16 mouse cellular contexts compared by ENCODE assay signal in the genomic region with DNA sequence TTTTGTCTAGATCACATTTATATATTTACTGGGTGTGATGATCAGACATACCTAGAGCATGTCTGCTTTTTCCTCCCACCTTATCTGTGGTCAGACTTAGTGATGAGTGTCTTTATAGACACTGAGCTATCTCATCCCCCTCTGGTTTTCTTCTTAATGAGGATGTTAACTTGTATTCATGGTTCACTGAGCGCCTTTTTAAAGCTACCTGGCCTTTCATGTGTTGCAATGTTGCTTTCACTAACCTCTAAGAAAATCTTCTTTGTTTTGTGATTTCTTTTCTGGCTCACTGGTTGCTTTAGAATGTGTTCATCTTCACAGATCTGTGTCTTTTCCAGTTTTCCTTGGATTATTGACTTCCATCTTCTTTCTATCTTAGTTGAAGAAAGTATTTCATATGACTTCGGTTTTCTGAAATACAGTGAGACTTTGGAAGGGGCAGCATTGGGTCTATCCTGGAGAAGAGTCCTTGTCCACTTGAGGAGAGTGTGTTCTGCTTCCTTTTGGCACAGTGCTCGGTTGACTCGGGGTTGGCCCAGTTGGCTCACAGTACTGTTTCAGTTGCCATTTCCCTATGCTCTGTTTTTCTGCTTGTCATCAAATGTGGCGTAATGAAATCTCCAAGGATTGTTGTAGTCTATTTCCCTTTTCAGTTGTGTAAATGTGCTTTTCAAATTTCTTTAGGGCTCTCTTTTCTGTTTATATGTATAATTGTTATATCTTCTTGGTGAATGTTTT. TPM values are rescaled to one million over a fixed set of nuclear protein-coding genes. Genes with fewer than 3 reads are reported as not detected.
DNase-seq lines count a peak whose midpoint lies in the region; ATAC-seq and TF ChIP-seq lines count a peak whose summit lies in the region.
"Had no signal": no experiment of that assay in that cellular context is flagged by ENCODE, and none has a peak within 500 bp of the region (broad histone marks: within the 10 kb centered on the region; RNA-seq: fewer than 3 reads in every experiment).

No protein-coding gene starts in this region.

- 85% methylated on average over 5 of the region's 5 CpGs for WGBS in lung, postnatal 0 days

- TF ChIP-seq CTCF in lung, postnatal 0 days (IDR thresholded peaks at IDR 0.05) = no peak

- ATAC-seq in lung, postnatal 0 days = no peak
- peak; percentile 78 for ATAC-seq in granulocyte monocyte progenitor cell, adult 5-6 weeks (replicated peaks; ENCODE audit: poor library complexity, severe bottlenecking)
- no peak for ATAC-seq in megakaryocyte-erythroid progenitor cell, adult 5-6 weeks (replicated peaks; ENCODE audit: low FRiP score, low TSS enrichment, poor library complexity, severe bottlenecking)

- no peaks in the 10 kb centered on the region for H3K9me3 ChIP-seq in lung, postnatal 0 days (ENCODE audit: low read length)
- H3K9me3 ChIP-seq: embryonic facial prominence, embryonic 13.5 days; G1E; hindbrain, embryonic 10.5 days; kidney, embryonic 15.5 days; neural tube, embryonic 15.5 days had no signal

- no peaks in the 10 kb centered on the region for H3K27me3 ChIP-seq in lung, postnatal 0 days (replicated peaks; ENCODE audit: insufficient read depth, low read length)
- H3K27me3 ChIP-seq: embryonic facial prominence, embryonic 13.5 days; kidney, embryonic 15.5 days; neural tube, embryonic 15.5 days had no signal

- H3K27ac ChIP-seq in lung, postnatal 0 days (ENCODE audit: low read length) = no peak overlapping the region
- H3K27ac ChIP-seq: embryonic facial prominence, embryonic 13.5 days; hindbrain, embryonic 10.5 days; kidney, embryonic 15.5 days; neural tube, embryonic 15.5 days had no signal

- no peaks in the 10 kb centered on the region for H3K4me1 ChIP-seq in lung, postnatal 0 days (ENCODE audit: insufficient read depth, low read depth, low read length)
- H3K4me1 ChIP-seq: embryonic facial prominence, embryonic 13.5 days; hindbrain, embryonic 10.5 days; neural tube, embryonic 15.5 days had no signal

- peak; percentile 19 to 20 for DNase-seq in cerebellum, postnatal 14 days
- no peak for DNase-seq in cerebellum, adult 11 months
- DNase-seq in lung, postnatal 36 days = peak; percentile 39
- DNase-seq in lung, postnatal 0 days (ENCODE audit: low spot score) = no peak
- DNase-seq in skeletal muscle tissue, adult 2 months (ENCODE audit: low read depth, low spot score) = peak; percentile 30
- DNase-seq in left cerebral cortex, postnatal 4 days = no peak
- DNase-seq: cerebellum, adult 18-20 months; lung, embryonic 14.5 days had no signal

- H3K36me3 ChIP-seq in lung, postnatal 0 days (ENCODE audit: insufficient read depth, low read length) = no peaks in the 10 kb centered on the region
- H3K36me3 ChIP-seq: embryonic facial prominence, embryonic 13.5 days; G1E; hindbrain, embryonic 10.5 days; kidney, embryonic 15.5 days; neural tube, embryonic 15.5 days had no signal

- intact Hi-C loops in left cerebral cortex, postnatal 4 days (cut with DNase I) = no loop called here

- H3K4me2 ChIP-seq in lung, postnatal 0 days (replicated peaks; ENCODE audit: low read depth, low read length) = no peak overlapping the region
- H3K4me2 ChIP-seq: embryonic facial prominence, embryonic 13.5 days; kidney, embryonic 15.5 days; liver, embryonic 11.5 days; lung, embryonic 14.5 days; neural tube, embryonic 15.5 days had no signal

- TF ChIP-seq EP300 in lung, postnatal 0 days (IDR thresholded peaks at IDR 0.05) = no peak

- H3K9ac ChIP-seq in lung, postnatal 0 days (replicated peaks; ENCODE audit: low read depth) = no peak overlapping the region
- H3K9ac ChIP-seq: embryonic facial prominence, embryonic 13.5 days; kidney, embryonic 15.5 days; lung, embryonic 14.5 days; neural tube, embryonic 15.5 days had no signal

- no peak overlapping the region for H3K4me3 ChIP-seq in lung, postnatal 0 days (ENCODE audit: low read depth, low read length)
- H3K4me3 ChIP-seq: embryonic facial prominence, embryonic 13.5 days; hindbrain, embryonic 10.5 days; kidney, embryonic 15.5 days; neural tube, embryonic 15.5 days had no signal

RNA-seq across cellular contexts. Expression of gene Tank, which starts 4.4 kb away (rescaled TPM):
- polyA plus RNA-seq in lung, postnatal 0 days (2015; fragmentation: Nextera tagmentation; extraction: Ambion mirVana) = 23.9 and 25.4 TPM in 2 replicates
- total RNA-seq in granulocyte monocyte progenitor cell, adult 5-6 weeks (2014; fragmentation: Nextera tagmentation) = 96.4 and 107 TPM in 2 replicates
- total RNA-seq in granulocyte monocyte progenitor cell, adult 5-6 weeks (2017) = 77.2 and 87.8 TPM in 2 replicates
- total RNA-seq in megakaryocyte-erythroid progenitor cell, adult 5-6 weeks (2014; fragmentation: Nextera tagmentation) = 62.2 and 76.6 TPM in 2 replicates
- 76.2 and 86.3 TPM in 2 replicates for total RNA-seq in megakaryocyte-erythroid progenitor cell, adult 5-6 weeks (2017)
- total RNA-seq in left cerebral cortex, postnatal 4 days (2021) = 10 to 100 TPM; 21.0 to 23.4 TPM

Comparison
In these comparisons a context has a peak if more than half of its experiments do, and no peak if none do; other contexts are left out.
1. DNase-seq: peak in cerebellum, postnatal 14 days (2 of 2), lung, postnatal 36 days (single experiment) and skeletal muscle tissue, adult 2 months (single experiment); none in cerebellum, adult 11 months (single experiment), lung, postnatal 0 days (single experiment) and left cerebral cortex, postnatal 4 days (single experiment).